Mouse (Mus musculus): ENCODE measurements at regions not wholly inside any gene's neighbourhood (a gene's known extent, or its start where the extent isn't known, plus 50 kb on each side); places are given as distances from the start of the nearest gene placed in this dataset.

DNA sequence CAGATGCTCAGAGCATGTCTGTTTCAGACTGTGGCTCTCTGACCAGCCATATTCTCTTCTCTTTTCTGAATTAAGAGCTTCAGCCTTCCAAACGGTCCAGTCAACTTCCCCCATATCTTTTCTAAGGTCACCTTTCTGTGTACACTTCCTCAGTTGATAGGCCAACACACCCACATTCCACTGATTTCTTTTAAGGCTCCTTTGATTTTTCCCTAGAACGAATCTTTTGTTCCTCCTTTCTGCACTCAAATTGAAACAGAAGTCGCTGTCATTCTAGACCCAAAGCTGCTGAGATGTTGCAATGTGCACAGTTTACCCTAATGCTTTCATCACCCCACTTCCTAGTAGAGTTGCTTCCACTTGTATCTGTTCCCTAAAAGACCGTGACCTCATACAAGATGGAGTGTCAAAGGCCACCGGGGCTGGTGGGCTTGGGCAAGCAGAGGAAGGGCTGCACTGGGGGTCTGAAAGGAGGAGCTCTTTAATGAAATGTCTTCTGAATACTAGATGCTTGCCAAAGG, 271.9 kb downstream of the 4933412E24Rik start:
- DNase-seq (ENCODE audit: low spot score) (no peak), ATAC-seq (replicated peaks; ENCODE audit: low FRiP score) (no peak)
- Histone ChIP-seq H3K27ac (ENCODE audit: low read depth, low read length) (no peak overlapping the region), H3K36me3 (ENCODE audit: control insufficient read depth, insufficient read depth, low read length) (no peaks in the 10 kb centered on the region), H3K4me3 (ENCODE audit: low read depth, low read length) (no peak overlapping the region), H3K27me3 (replicated peaks; ENCODE audit: control insufficient read depth, insufficient read depth, low read length) (no peaks in the 10 kb centered on the region), H3K4me2 (no peak overlapping the region), H3K4me1 (replicated peaks; ENCODE audit: control insufficient read depth, insufficient read depth, low read length) (no peaks in the 10 kb centered on the region), H3K9me3 (ENCODE audit: control insufficient read depth, low read length) (no peaks in the 10 kb centered on the region), H3K9ac (ENCODE audit: low read depth, low read length) (no peak overlapping the region)
- 54% methylated on average over 5 of the region's 5 CpGs for WGBS

DNA sequence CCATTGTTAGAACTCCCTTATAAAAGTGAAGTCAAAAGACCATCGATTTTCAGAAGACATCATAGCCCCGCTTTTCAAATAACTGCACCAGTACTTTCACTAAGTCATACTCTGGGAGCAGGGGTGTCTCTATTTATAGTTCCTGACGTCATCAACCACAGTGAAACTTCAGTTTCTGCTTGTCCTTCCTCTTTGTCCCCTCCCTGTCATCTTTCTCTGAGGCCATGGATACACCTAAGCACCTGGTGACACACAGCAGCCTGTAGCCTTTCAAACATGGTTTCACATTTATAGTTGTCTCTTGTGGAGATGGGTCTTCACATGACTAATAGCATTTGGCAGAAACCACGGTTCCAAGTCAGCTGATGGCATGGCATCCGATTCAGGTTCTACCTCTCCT, 277.2 kb downstream of the 4933412E24Rik start:
- Histone ChIP-seq H3K4me3 (ENCODE audit: low read depth, low read length) (no peak overlapping the region), H3K9ac (ENCODE audit: low read depth, low read length) (no peak overlapping the region), H3K27ac (ENCODE audit: low read depth, low read length) (no peak overlapping the region), H3K9me3 (ENCODE audit: control insufficient read depth, low read length) (no peaks in the 10 kb centered on the region), H3K4me2 (no peak overlapping the region), H3K4me1 (replicated peaks; ENCODE audit: control insufficient read depth, insufficient read depth, low read length) (no peaks in the 10 kb centered on the region), H3K27me3 (replicated peaks; ENCODE audit: control insufficient read depth, insufficient read depth, low read length) (no peaks in the 10 kb centered on the region), H3K36me3 (ENCODE audit: control insufficient read depth, insufficient read depth, low read length) (no peaks in the 10 kb centered on the region)
- no peak for DNase-seq (ENCODE audit: low spot score)
- 61% methylated on average over 5 of the region's 5 CpGs for WGBS
- no peak for ATAC-seq (replicated peaks; ENCODE audit: low FRiP score)

DNA sequence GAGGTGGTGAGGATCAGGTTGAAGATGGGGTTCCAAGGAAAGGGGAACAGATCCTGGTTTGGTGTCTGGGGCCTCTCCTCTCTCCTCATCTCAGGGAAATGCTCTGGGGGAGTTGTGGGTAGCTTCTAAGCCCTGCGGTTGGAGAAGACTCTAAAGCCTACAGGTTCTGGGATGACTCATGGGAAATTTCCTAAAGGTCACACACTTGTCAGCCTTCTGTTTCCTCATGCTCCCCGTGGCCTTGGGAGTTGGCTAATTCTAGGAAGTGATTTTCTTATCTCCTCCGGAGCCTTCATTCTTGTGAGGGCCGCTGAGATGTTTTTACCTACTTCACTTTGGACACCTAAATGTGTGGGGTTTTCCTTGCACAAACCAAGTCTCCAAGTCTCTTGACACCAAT, 279.2 kb downstream of the 4933412E24Rik start:
- no peak overlapping the region for H3K27ac ChIP-seq (ENCODE audit: low read depth, low read length)
- H3K36me3 ChIP-seq (ENCODE audit: control insufficient read depth, insufficient read depth, low read length) = no peaks in the 10 kb centered on the region
- no peaks in the 10 kb centered on the region for H3K4me1 ChIP-seq (replicated peaks; ENCODE audit: control insufficient read depth, insufficient read depth, low read length)
- DNase-seq (ENCODE audit: low spot score) = no peak
- no peak overlapping the region for H3K4me2 ChIP-seq
- ATAC-seq (replicated peaks; ENCODE audit: low FRiP score) = no peak
- H3K9ac ChIP-seq (ENCODE audit: low read depth, low read length) = no peak overlapping the region
- H3K9me3 ChIP-seq (ENCODE audit: control insufficient read depth, low read length) = no peaks in the 10 kb centered on the region
- H3K27me3 ChIP-seq (replicated peaks; ENCODE audit: control insufficient read depth, insufficient read depth, low read length) = no peaks in the 10 kb centered on the region
- 58% methylated on average over 4 of the region's 4 CpGs for WGBS
- H3K4me3 ChIP-seq (ENCODE audit: low read depth, low read length) = no peak overlapping the region

DNA sequence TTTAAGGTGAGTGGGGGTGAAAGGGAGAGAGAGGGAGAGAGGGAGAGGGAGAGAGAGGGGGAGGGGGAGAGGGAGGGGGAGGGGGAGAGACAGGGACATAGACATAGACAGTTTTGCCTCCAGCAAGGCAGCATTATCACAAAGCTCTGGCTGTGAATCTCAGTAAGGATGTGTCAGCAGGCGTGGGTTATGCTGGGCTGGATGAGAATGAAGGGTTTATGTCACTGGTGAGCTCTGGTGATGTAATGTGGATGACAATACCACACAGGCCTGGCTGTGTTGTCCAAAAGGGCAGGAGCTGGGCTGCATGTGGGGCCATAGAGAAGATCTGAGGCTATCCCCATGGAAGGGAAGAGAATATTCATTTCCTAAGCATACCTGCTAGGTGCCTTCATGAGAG, 282.0 kb downstream of the 4933412E24Rik start:
- no peaks in the 10 kb centered on the region for H3K4me1 ChIP-seq (replicated peaks; ENCODE audit: control insufficient read depth, insufficient read depth, low read length)
- H3K27ac ChIP-seq (ENCODE audit: low read depth, low read length) = no peak overlapping the region
- ATAC-seq (replicated peaks; ENCODE audit: low FRiP score) = no peak
- H3K36me3 ChIP-seq (ENCODE audit: control insufficient read depth, insufficient read depth, low read length) = no peaks in the 10 kb centered on the region
- no peak for DNase-seq (ENCODE audit: low spot score)
- WGBS = 67% methylated on average over 1 of the region's 1 CpGs
- no peak overlapping the region for H3K4me2 ChIP-seq
- no peak overlapping the region for H3K9ac ChIP-seq (ENCODE audit: low read depth, low read length)
- H3K27me3 ChIP-seq (replicated peaks; ENCODE audit: control insufficient read depth, insufficient read depth, low read length) = no peaks in the 10 kb centered on the region
- H3K9me3 ChIP-seq (ENCODE audit: control insufficient read depth, low read length) = no peaks in the 10 kb centered on the region
- H3K4me3 ChIP-seq (ENCODE audit: low read depth, low read length) = no peak overlapping the region

DNA sequence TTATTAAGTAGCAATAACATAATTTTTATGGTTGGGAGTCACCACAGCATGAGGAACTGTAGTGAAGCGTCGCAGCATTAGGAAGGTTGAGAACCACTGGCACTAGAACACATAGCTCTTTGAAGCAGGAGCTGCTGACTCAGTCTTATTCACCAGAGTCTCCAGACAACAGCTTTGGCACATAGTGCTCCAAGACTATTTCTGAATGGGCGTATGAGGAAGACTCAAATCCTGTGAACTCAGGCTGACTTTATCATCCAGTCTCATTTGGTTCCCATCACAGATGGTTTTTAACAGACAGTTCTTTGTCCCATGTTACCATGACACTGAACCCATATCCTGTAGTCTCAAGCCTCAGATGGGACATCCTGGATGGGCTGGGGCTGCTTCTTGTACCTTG, 282.5 kb downstream of the 4933412E24Rik start:
- Histone ChIP-seq H3K4me3 (ENCODE audit: low read depth, low read length) (no peak overlapping the region), H3K27me3 (replicated peaks; ENCODE audit: control insufficient read depth, insufficient read depth, low read length) (no peaks in the 10 kb centered on the region), H3K27ac (ENCODE audit: low read depth, low read length) (no peak overlapping the region), H3K4me2 (no peak overlapping the region), H3K9ac (ENCODE audit: low read depth, low read length) (no peak overlapping the region), H3K4me1 (replicated peaks; ENCODE audit: control insufficient read depth, insufficient read depth, low read length) (no peaks in the 10 kb centered on the region), H3K36me3 (ENCODE audit: control insufficient read depth, insufficient read depth, low read length) (no peaks in the 10 kb centered on the region), H3K9me3 (ENCODE audit: control insufficient read depth, low read length) (no peaks in the 10 kb centered on the region)
- DNase-seq (ENCODE audit: low spot score) (no peak), ATAC-seq (replicated peaks; ENCODE audit: low FRiP score) (no peak)
- WGBS = 83% methylated on average over 3 of the region's 3 CpGs

DNA sequence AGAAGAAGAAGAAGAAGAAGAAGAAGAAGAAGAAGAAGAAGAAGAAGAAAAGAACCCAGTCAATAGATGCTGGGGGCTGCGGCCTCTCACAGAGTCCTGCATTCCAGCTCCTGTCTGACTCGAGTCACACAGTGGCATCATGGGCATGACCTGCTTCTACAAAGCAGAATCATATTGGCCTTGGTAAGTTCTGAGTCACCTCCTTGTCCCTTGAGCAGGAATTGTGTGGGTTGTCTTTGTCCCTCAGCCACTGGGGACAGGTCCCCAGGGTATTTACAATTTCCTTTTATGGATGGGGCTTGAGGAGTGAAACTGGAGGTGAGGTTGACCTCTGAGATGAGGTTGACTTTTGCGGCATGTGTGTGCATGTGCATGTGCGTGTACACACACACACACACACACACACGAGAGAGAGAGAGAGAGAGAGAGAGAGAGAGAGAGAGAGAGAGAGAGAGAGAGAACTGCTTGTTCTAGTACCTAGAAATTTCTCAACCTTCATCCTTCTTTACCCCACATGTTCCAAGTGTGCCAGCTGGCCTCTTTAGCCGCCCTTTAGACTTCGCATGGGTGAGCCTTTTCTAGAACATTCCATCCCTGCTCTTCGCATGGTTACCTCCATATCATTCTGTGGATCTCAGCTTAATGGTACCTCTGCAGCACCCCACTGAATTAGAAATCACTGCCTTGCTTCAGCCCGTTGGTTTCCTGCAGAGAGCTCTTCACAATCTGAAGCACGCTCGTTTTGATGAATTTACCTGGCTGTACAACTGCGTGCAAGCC, 283.2 kb downstream of the 4933412E24Rik start:
- no peak overlapping the region for H3K27ac ChIP-seq (ENCODE audit: low read depth, low read length)
- no peak for ATAC-seq (replicated peaks; ENCODE audit: low FRiP score)
- 78% methylated on average over 11 of the region's 12 CpGs for WGBS

DNA sequence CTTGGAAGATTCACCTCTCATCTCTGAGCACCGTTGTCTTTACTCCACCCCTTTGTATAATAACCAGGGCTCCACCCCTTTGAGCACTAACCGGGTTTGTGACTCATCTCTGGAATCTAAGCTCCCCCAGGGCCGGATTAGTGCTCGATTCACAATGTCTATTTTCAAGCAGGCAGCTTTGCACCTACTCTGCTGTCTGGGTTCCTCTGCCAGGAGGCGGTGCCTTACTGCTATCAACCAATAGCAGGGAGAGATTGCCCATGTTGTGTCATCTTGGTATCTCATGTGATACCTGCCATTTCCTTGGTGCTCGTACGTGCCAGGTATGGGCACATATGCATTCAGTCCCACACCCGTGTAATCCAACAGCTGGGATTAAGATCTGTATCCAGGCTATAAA, 285.3 kb downstream of the 4933412E24Rik start:
- Histone ChIP-seq H3K4me1 (replicated peaks; ENCODE audit: control insufficient read depth, insufficient read depth, low read length) (0 out of 2 replicates have a peak, but pooled peaks cover 4% of the 10 kb centered on the region), H3K27me3 (replicated peaks; ENCODE audit: control insufficient read depth, insufficient read depth, low read length) (no peaks in the 10 kb centered on the region), H3K27ac (ENCODE audit: low read depth, low read length) (no peak overlapping the region), H3K4me2 (no peak overlapping the region), H3K4me3 (ENCODE audit: low read depth, low read length) (no peak overlapping the region), H3K9me3 (ENCODE audit: control insufficient read depth, low read length) (no peaks in the 10 kb centered on the region), H3K9ac (ENCODE audit: low read depth, low read length) (no peak overlapping the region), H3K36me3 (ENCODE audit: control insufficient read depth, insufficient read depth, low read length) (no peaks in the 10 kb centered on the region)
- ATAC-seq (replicated peaks; ENCODE audit: low FRiP score) (no peak), DNase-seq (ENCODE audit: low spot score) (no peak)
- WGBS = 81% methylated on average over 8 of the region's 8 CpGs

More for the DNA sequence above, 283.2 kb downstream of the 4933412E24Rik start:
- Histone ChIP-seq H3K9ac (ENCODE audit: low read depth, low read length) (no peak overlapping the region), H3K4me3 (ENCODE audit: low read depth, low read length) (no peak overlapping the region), H3K9me3 (ENCODE audit: control insufficient read depth, low read length) (no peaks in the 10 kb centered on the region), H3K4me1 (replicated peaks; ENCODE audit: control insufficient read depth, insufficient read depth, low read length) (no peaks in the 10 kb centered on the region), H3K27me3 (replicated peaks; ENCODE audit: control insufficient read depth, insufficient read depth, low read length) (no peaks in the 10 kb centered on the region), H3K36me3 (ENCODE audit: control insufficient read depth, insufficient read depth, low read length) (no peaks in the 10 kb centered on the region), H3K4me2 (no peak overlapping the region)
- no peak for DNase-seq (ENCODE audit: low spot score)

DNA sequence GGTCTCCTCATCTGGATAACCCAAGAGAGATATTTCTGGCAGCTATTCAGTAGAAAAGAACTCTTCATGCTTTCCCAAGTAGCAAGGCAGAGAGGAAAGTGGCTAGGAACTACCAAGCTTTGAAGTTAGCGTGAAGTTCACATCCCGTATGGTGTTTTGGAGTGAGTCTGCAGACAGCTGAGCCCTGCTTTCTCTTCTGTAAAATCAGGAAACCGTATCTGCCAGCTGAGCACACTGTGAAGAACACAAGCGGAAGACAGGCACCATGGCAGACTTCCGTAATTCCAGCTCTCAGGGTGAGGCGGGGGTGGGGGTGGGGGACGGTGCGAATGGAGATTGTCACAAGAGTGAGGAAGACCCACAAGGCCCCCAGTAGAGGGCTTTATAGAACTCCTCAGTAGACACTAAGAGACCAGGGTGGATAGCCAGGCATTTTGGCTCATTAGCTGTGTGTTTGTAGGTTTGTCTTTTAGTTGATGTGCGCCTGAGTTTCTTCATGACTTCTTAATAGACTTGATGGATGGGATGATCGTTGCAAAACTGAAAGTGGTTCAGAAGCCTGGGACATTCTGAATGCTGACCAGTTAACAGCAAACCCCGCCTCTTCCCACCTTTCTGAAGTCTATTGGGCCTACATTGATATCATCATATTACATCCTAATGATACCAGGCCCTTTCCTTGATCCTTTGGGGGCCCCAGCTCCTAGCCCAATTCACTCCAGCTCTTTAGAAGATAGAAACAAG, 287.4 kb downstream of the 4933412E24Rik start:
- H3K4me1 ChIP-seq (replicated peaks; ENCODE audit: control insufficient read depth, insufficient read depth, low read length) = 0 out of 2 replicates have a peak, but pooled peaks cover 4% of the 10 kb centered on the region
- no peak overlapping the region for H3K4me3 ChIP-seq (ENCODE audit: low read depth, low read length)
- no peaks in the 10 kb centered on the region for H3K9me3 ChIP-seq (ENCODE audit: control insufficient read depth, low read length)
- 53% methylated on average over 11 of the region's 11 CpGs for WGBS
- ATAC-seq (replicated peaks; ENCODE audit: low FRiP score) (no peak), DNase-seq (ENCODE audit: low spot score) (no peak)
- H3K9ac ChIP-seq (ENCODE audit: low read depth, low read length) = no peak overlapping the region
- H3K27me3 ChIP-seq (replicated peaks; ENCODE audit: control insufficient read depth, insufficient read depth, low read length) = no peaks in the 10 kb centered on the region
- no peak overlapping the region; the same call in 1 of the 2 replicates for H3K27ac ChIP-seq (ENCODE audit: low read depth, low read length)
- H3K4me2 ChIP-seq = no peak overlapping the region
- H3K36me3 ChIP-seq (ENCODE audit: control insufficient read depth, insufficient read depth, low read length) = no peaks in the 10 kb centered on the region
